Mouse (Mus musculus) kidney, postnatal 36 days (tissue): ENCODE data around the gene Zar1.
A peak's percentile ranks its signal among the peaks of the same experiment; 100 is the strongest.
"Not testable (repeated sequence)": the region's sequence is repeated elsewhere in the genome, so short reads cannot be mapped to it uniquely, and the experiment has no call there.

ENCODE experiments used
- DNase-seq, 2 experiments: peaks; one replicate each; pipeline ENCODE4 v3.0.0; 2021 to 2022; ENCODE audit warnings: mixed read lengths in 2 of 2

The Zar1 gene

GRCm38 (mm10) chr5:72580970-72581332, at the start of gene Zar1:
TSS of gene Zar1 (minus strand) at chr5:72581254.
- DNase-seq = not testable (repeated sequence)

DNA sequence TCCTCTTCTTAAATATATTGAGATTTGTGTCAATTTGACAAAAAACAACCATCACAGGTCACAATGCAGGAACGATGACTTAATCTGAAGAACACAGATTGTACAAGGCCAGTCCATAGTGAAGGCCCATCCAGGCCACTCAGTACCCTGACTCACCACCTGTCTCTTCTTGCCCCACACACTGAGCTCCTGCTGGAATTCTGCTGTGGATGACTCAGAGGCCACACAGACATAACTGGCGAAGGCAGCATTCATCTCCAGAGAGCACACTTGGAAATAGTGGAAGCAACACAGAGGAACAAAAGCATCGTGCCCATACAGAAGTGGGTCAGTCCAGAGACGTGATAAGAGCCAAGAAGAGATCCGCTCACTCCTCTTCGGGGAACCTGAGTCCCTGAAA, 49.0 kb upstream of the Zar1 start:
- no peak for DNase-seq

- no peak for DNase-seq
Observed at GRCm38 (mm10) chr5:72621022-72621421, 40.0 kb upstream of the Zar1 start.

DNA sequence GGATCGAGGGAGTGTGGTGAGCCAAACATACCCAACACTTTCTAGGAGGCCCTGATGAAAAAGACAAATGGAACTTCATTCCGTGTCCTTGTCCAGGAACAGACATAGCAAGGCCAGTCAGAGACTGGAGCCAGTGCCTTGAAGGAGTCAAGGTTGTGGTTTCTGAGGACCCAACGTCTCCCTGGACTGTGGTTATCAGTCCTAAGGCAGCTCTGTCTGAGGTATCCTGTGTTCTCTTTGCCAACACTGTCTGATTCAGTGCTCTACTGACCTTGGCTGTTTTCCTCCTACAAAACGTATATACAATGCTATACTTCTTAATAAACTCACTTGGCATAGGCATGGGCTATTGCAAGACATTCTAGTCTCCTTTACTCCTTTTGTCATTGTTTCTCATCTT, 36.4 kb upstream of the Zar1 start:
- DNase-seq = no peak

DNA sequence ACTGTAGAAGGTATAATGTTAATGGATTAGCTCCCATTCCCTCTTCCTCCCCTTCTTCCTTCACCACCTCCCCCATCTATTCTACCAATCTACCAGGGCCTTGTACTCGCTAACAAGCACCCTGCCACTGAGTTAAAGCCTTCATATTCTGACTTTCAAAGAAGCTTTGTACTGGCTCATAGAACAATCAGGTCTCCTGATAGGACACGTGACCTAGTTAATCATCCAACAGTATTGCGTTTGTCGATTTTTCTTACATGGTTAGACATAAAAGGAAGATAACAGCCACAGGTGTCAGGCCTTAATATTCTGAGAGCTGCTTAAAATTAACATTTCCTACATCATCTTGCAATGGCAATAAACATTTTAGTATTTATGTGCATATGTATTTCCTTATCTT, 22.1 kb upstream of the Zar1 start:
- DNase-seq = no peak

DNA sequence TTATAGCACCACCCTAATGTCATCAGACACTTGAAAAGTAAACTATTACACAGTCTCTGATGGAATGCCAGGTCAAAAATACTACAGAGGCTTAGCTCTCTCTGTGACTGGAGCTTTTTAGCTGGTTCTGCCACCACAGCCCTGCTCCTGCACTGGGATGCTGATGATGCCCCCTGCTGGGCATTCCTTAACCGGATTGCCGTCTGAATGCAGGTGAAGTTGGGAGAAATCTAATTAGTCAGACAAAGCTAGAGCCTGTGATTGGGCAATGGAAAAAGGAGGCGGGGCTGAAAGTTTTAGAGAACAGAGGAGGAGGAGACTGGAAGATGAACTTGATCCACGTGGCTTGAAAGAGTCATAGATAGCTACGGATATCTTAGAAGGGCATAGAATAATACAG, 20.0 kb upstream of the Zar1 start:
- peak; percentile 80 to 89 for DNase-seq

DNA sequence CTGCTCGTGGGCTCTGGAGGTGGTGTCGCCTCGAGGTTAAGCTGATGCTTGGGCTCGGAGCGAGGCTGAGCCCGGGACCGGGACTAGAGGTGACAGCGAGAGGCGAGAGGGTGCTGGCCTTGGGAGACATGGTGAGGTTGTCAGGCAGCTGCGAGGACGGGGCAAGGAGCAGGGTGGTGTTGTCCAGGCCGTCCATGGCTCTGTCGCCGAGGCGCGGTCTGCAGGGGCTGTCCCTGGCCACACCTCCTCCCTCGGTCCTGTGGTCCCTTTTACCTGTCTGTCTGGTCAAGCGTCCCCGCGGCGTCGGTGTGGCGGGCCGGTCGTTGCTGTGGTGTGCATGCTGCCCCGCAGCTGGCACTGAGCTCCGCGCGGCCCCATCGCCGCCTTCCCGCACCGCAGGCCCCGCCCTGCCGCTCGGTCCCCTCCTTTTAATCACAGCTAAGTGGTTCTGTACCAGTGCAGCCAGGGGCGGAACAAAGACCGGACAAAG, 6.2 kb upstream of the Zar1 start, which contains the start of gene Gm5868:
Gene Gm5868 (minus strand): TSS at position 360 of the 490 bp plus-strand sequence.
- peak in 1 of 2 experiments; percentile 20 for DNase-seq

DNA sequence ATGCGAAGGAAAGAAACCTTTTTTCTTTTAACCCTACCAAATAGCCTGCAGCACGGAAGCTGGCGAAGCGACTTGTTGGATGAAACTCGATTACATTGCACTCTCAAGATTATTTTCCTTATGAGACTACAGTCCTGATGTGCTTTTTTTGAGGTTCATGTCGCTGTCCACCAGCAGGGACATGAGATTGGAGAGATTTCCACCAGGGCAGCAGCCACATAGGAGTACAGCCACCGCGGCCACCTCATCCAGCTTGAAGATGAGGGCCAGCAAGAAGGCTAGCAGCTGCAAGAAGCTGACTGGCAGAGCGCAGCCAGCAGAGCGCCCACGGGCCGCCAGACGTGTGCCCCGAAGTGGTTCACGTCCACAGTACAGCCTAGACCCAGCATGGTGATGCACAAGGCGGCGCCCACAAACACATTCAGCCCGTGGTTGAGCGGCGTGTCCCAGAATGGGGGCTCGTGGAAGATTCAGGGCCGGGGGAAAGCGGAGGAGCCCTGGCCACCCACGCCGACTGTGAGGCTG, 5.7 kb upstream of the Zar1 start:
- not testable (repeated sequence) for DNase-seq

GRCm38 (mm10) chr5:72586122-72586521, 5.1 kb upstream of the Zar1 start:
- DNase-seq = peak in 1 of 2 experiments; percentile 27

DNA sequence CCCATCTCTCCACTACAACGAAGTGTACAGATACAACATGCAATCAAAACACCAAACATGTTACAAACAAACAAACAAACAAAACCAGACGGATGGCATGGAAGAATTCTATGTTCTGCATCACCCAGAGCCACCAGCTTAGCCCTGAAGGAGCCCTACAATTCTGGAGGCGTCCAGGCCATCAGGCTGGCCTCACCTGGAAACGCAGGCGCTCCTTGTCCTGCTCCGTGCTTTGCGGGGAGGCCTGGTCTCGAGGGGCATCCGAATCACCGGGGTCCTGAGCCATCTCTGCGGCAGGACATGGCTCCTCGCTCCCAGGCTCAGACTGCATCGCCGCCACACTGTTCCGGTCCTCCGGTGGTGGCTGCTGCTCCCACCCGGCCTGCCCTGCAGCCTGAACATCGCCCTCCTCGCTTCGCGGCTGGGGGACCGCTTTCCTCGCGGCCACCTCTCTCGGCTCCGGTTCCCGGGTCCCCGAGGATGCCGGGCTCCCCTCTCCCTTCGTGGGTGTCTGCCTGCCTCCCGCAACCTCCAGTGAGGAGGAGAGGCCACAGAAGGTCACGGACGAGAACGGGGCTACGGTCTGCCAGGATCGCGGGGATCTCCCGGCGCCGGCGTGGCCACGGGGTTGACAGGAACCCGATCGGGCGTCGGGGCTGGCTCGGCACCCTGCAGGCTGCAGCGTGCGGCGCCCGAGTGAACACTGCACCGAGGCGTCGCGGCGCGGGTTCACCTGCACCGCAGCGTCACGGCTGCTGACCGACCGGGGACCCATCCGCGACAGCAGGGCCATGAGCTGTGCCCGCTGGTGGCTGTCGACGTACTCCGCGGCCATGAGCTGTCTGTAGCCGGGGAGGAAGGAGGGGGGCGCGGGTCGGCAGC, 725 bp downstream of the Zar1 start:
- DNase-seq = peak in 1 of 2 experiments; percentile 22

DNA sequence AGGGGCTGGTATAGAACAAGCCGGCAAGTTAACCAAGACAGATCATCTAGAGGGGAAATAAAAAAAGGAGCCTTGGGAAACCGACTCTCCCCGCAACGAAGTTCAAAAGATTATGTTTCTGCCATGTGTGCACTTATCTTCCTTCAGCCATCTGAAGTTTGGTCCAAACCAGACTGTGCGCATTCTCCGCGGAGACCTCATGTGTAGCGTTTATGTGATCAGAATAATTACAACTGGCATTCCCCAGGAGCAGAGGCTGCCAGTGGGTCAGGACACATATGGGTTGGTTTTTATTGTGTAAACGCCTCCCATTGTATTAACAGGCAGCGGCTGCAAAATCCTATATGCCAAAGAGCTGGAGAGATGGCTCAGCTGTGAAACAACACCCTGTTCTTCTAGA, 1.5 kb downstream of the Zar1 start:
- DNase-seq = not testable (repeated sequence)

GRCm38 (mm10) chr5:72565621-72566020, 15.4 kb downstream of the Zar1 start:
- peak; percentile 73 to 75 for DNase-seq

DNA sequence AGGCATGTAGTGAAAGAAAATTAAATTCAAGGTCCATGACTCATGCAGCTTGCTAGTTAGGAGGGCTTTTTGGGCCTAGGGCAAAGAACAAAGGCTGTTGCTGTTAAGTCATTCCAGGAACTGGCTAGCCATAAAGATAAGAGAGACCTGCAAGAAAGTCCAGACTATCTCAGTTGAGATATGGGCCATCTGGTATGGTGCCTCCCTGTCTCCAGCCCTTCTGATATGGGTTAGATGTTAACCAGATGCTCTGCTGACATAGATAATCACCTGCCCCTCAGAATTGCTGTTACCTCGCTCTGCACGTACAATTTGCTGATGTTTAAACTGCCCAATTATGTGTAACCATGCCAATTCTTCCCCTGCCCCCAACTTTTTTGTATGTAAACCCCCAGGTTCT, 17.9 kb downstream of the Zar1 start:
- not testable (repeated sequence) for DNase-seq

DNA sequence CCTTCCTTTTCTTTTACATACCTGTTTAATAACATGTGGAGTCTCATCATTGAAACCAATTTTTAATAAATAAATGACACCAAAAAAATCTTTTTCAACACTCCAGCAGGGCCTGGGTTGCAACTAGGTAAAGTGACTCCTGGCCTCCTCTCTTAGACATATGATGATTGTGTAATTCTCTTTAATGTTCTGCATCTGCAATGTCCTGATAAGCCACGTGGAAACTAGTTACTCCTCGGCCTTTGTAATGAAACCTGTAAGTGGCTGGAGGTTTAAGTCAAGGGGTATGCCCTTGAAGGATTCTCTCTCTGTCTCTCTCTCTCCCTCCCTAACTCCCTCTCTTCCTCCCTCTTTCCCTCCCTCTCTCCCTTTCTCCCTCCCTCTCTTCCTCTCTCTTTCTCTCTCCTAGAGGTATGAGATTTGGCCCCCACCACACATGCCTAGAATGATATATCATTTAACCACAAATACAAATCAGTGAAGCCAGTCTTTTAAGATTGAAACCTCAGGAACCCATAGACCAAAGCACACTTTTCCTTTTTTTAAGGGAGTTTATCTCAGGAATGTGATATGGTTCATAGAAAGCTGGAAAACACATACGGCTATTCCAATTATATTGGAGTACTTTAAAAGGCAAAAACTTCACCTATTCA, 20.0 kb downstream of the Zar1 start:
- DNase-seq = no peak

DNA sequence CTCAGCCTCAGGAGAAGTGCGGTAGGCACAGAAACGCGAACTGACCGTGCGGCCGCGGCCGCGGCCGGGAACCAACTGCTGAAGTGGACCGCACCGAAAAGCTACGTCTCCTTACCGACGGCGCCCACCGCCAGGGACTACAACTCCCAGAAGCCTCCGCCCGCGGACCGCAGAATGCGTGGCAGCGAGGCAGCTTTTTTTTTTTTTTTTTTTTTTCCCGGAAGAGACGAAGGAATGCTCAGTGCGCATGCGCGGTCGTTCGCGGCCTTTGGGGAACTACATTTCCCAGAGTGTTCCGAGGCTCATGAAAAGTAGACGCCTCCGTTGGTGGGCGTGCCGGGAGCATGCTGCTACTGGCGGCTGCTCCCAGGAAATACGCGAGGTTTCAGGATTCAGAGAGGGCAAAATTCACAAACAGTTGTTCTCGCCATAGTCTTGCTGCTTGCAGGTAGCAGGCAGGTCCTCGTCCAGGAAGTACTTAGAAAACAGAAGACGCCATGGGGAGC, 21.5 kb downstream of the Zar1 start, which contains the start of gene Nfxl1:
Gene Nfxl1 (minus strand): TSS at position 141 of the 506 bp plus-strand sequence.
- peak; percentile 99 for DNase-seq

DNA sequence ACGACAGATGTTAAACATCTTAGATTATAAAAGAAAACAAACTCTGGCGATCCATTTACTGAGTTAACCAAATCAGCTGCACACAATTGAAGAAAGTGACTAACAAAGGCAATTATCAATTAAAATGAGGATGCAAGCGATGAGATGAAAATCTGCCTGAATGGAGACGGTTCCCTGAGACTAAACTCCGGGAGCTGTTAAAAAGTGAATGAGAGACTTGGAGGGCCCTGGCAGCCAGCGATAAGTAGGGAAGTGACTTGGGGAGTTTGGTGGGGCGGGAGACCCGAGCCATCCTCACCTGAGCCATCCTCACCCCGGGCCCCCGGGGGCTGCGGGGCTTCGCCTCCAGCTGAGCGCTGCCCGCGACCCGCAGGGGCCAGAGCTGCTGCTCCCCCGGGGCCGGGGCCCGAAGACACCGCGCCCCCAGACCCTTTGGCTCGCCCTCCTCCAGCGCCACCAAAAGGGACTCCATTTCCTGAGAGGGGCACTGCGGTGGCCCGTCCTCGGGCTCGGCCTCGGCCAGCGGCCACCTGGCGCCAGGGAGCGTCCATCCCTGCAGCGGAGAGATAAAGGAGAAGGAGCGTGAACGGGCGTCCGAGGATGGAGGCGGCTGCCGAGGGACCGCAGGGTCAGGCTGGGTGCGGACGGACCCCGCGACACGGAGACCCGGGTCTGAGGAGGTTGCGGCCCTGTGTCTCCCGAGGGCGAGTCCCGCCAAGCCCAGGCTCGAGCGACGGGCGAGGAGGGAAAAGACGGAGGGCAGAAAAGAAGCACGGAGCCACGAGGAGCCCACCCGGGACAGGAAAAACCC, 22.1 kb downstream of the Zar1 start:
- peak in 1 of 2 experiments; percentile 10 for DNase-seq

GRCm38 (mm10) chr5:72556245-72556644, 24.8 kb downstream of the Zar1 start:
- no peak for DNase-seq

DNA sequence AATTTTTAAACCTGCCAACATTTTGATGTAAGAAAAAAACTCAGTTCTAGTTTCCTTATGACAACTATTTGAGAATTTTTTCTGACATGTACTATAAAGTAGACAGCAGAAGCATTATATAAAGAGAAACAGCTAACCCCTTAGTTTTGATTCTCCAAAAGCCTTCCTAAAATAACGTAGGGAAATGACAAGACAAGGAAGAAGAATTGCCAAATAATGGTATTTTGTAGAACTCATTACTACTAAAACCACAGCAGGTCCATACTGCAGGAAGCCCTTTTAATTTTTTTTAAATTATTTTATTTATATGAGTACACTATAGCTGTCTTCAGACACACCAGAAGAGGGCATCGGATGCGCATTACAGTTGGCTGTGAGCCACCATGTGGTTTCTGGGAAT, 29.8 kb downstream of the Zar1 start:
- no peak for DNase-seq

DNA sequence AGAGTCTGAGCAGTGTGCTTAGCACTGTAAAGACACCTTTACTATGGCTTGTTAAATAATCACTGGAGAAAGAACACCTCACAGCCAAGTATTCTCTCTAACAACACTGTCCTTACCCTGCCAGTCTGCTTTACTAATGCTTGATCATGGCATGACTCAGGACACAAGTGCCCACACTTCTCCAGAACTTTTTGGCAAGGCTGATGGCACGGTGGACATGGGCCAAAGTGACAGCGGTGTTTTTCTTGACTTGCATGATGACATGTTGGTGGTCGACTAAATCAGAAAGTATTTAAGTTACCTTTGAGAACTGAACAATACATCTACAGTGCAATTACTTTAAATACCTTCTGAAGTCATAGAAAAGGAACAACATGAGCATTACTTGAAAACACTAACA, 52.2 kb downstream of the Zar1 start:
- DNase-seq = no peak
